Comparison of ENCODE assay signal across 17 mouse cellular contexts in the genomic region with DNA sequence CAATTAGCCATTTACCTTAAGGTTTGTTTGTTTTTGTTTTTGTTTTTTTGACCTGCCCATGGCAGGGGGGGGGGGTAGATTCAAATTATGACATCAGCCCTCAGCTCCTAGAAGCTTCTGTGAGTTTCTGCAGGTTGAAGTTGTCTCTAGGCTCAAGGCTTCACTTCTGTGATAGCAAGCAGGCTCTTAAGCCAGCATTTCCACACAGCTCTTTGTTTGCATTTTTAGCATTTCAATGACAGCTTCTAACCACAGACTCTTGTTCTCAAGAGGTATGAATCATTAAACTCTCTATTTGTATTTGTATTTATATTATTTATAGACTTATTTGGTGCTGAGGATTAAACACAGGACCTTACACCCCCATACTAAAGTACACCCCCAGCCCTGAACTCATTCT.
"Had no signal": no experiment of that assay in that cellular context is flagged by ENCODE, and none has a peak within 500 bp of the region (broad histone marks: within the 10 kb centered on the region; RNA-seq: fewer than 3 reads in every experiment).

No protein-coding gene starts in this region.

- ATAC-seq: intestine, postnatal 0 days; midbrain, embryonic 15.5 days had no signal

- H3K27me3 ChIP-seq: liver, embryonic 13.5 days; midbrain, embryonic 12.5 days; midbrain, embryonic 15.5 days; neural tube, embryonic 12.5 days; neural tube, embryonic 15.5 days; stomach, embryonic 15.5 days had no signal

- H3K4me3 ChIP-seq: layer of hippocampus, adult 2 months; liver, embryonic 13.5 days; midbrain, embryonic 12.5 days; midbrain, embryonic 15.5 days; neural tube, embryonic 12.5 days; neural tube, embryonic 15.5 days; stomach, embryonic 15.5 days had no signal

- DNase-seq: kidney, adult 2 months; kidney, postnatal 25 days; layer of hippocampus, adult 9-11 months; liver, embryonic 13.5 days; lung, adult 2 months; retina, postnatal 1 day; right cerebral cortex, postnatal 25 days; spleen, adult 18-20 months; thymus, postnatal 25 days had no signal

- H3K27ac ChIP-seq: kidney, postnatal 0 days; layer of hippocampus, adult 2 months; liver, embryonic 13.5 days; midbrain, embryonic 12.5 days; midbrain, embryonic 15.5 days; neural tube, embryonic 12.5 days; neural tube, embryonic 15.5 days; stomach, embryonic 15.5 days had no signal

- H3K4me1 ChIP-seq: stomach, embryonic 15.5 days had no signal
